Mouse (Mus musculus) liver, embryonic 14.5 days (tissue): ENCODE measurements around the gene Nup107. TPM values are rescaled to one million over a fixed set of nuclear protein-coding genes. Genes with fewer than 3 reads are reported as not detected.

ENCODE experiments used
- ATAC-seq: fragments of 200-750 bp; cut with Nextera tagmentation; 2 replicates; pipeline ENCODE4 v1.8.0; 2017; ENCODE audit warnings: moderate number of reproducible peaks, mild to moderate bottlenecking, moderate library complexity; ENCODE audit not compliant: insufficient read depth
- DNase-seq, 3 experiments: peaks; one replicate each; pipeline ENCODE4 v3.0.0-alpha.2; 2012 to 2013; ENCODE audit warnings: low read depth in 3 of 3, low spot score in 3 of 3
- H3K27ac ChIP-seq: fragments of 300-500 bp; sonication (generic); 2 replicates; pipeline ENCODE4 v1.5.1; 2014; ENCODE audit warnings: moderate library complexity, mild to moderate bottlenecking, control low read depth, inconsistent platforms
- H3K27me3 ChIP-seq: fragments of 300-500 bp; sonication (generic); 2 replicates; pipeline ENCODE4 v1.6.1; 2014; ENCODE audit warnings: mild to moderate bottlenecking, low read length, moderate library complexity; ENCODE audit not compliant: control insufficient read depth, insufficient read depth
- H3K36me3 ChIP-seq: fragments of 300-500 bp; sonication (generic); replicated peaks from 2 replicates; pipeline ENCODE4 v1.6.1; 2014; ENCODE audit warnings: low read depth; ENCODE audit not compliant: control insufficient read depth, insufficient read depth
- H3K4me1 ChIP-seq, 2 experiments: fragments of 200-500 bp in 1 of 2; fragments of 300-500 bp in 1 of 2; sonication (generic) in 1 of 2; replicated peaks; 2 replicates each; pipeline ENCODE4 v1.6.1; 2012 to 2014; ENCODE audit warnings: antibody characterized with exemption in 1 of 2, inconsistent platforms in 1 of 2, low read length in 1 of 2; ENCODE audit not compliant: control insufficient read depth in 2 of 2, insufficient read depth in 2 of 2
- H3K4me2 ChIP-seq: fragments of 300-500 bp; sonication (generic); 2 replicates; pipeline ENCODE4 v1.6.1; 2014; ENCODE audit warnings: low read depth, mild to moderate bottlenecking, control low read depth, moderate library complexity
- H3K4me3 ChIP-seq, 2 experiments: fragments of 200-500 bp in 1 of 2; fragments of 300-500 bp in 1 of 2; sonication (generic) in 1 of 2; 2 replicates each; pipeline ENCODE4 v1.5.1; 2012 to 2014; ENCODE audit warnings: low read depth in 2 of 2, low read length in 2 of 2, mild to moderate bottlenecking in 2 of 2, control low read depth in 1 of 2, inconsistent platforms in 1 of 2, moderate library complexity in 1 of 2; ENCODE audit not compliant: insufficient read depth in 1 of 2
- H3K9ac ChIP-seq: fragments of 300-500 bp; sonication (generic); replicated peaks from 2 replicates; pipeline ENCODE4 v1.6.1; 2014; ENCODE audit warnings: mild to moderate bottlenecking, control low read depth, moderate library complexity
- H3K9me3 ChIP-seq: fragments of 300-500 bp; sonication (generic); 2 replicates; pipeline ENCODE4 v1.6.1; 2016; ENCODE audit warnings: low read length, mixed read lengths; ENCODE audit not compliant: control insufficient read depth
- CTCF ChIP-seq: IDR thresholded peaks from 2 replicates; pipeline ENCODE4 v1.5.1; 2016; ENCODE audit warnings: antibody characterized with exemption, low read depth, control low read depth
- EP300 ChIP-seq: IDR thresholded peaks from 2 replicates; pipeline ENCODE4 v1.6.1; 2016; ENCODE audit warnings: antibody characterized with exemption, low read depth
- WGBS: fragments of 180-500 bp; shearing (Covaris S2); extraction: QIAGEN DNeasy Blood & Tissue Kit; methylation state at CpG from one replicate; pipeline ENCODE4 v1.1.7; 2014; ENCODE audit not compliant: insufficient replicate concordance; 5-methylcytosine and 5-hydroxymethylcytosine counted together
- polyA plus RNA-seq, 2 experiments: library from polyadenylated mRNA; depleted of rRNA in 1 of 2; stranded (reverse) in 1 of 2; unstranded in 1 of 2; fragments of >200 nt; fragmentation: Nextera tagmentation in 1 of 2; extraction: Ambion mirVana in 1 of 2; gene quantifications; 2 replicates each; pipeline versions ENCODE4 v1.2.1 to v1.2.3; 2012 to 2014

The Nup107 gene
- polyA plus RNA-seq, 2 experiments = 28.8 to 45.0 TPM

- Histone ChIP-seq H3K27ac (no peak overlapping the region), H3K4me2 (no peak overlapping the region), H3K4me3 (no peak overlapping the region), H3K36me3 (peaks cover 78% of the 10 kb centered on the region), H3K9me3 (no peaks in the 10 kb centered on the region), H3K4me1 (no peaks in the 10 kb centered on the region), H3K27me3 (no peaks in the 10 kb centered on the region), H3K9ac (no peak overlapping the region)
- no peak for ATAC-seq
- WGBS = 88% methylated on average over 16 of the region's 16 CpGs
- TF ChIP-seq CTCF (no peak), EP300 (no peak)
- no peak for DNase-seq
These were observed 28.8 kb downstream of the Nup107 start for GRCm38 (mm10) chr10:117763588-117764190.

GRCm38 (mm10) chr10:117762966-117763365 lies 29.5 kb downstream of the Nup107 start:
- H3K27ac ChIP-seq = no peak overlapping the region
- no peaks in the 10 kb centered on the region for H3K27me3 ChIP-seq
- H3K4me2 ChIP-seq = no peak overlapping the region
- DNase-seq (no peak), ATAC-seq (no peak)
- TF ChIP-seq CTCF (no peak), EP300 (no peak)
- no peak overlapping the region for H3K9ac ChIP-seq
- 88% methylated on average over 12 of the region's 12 CpGs for WGBS
- peaks cover 79% of the 10 kb centered on the region for H3K36me3 ChIP-seq
- no peaks in the 10 kb centered on the region for H3K9me3 ChIP-seq
- H3K4me1 ChIP-seq = no peaks in the 10 kb centered on the region
- no peak overlapping the region for H3K4me3 ChIP-seq

DNA sequence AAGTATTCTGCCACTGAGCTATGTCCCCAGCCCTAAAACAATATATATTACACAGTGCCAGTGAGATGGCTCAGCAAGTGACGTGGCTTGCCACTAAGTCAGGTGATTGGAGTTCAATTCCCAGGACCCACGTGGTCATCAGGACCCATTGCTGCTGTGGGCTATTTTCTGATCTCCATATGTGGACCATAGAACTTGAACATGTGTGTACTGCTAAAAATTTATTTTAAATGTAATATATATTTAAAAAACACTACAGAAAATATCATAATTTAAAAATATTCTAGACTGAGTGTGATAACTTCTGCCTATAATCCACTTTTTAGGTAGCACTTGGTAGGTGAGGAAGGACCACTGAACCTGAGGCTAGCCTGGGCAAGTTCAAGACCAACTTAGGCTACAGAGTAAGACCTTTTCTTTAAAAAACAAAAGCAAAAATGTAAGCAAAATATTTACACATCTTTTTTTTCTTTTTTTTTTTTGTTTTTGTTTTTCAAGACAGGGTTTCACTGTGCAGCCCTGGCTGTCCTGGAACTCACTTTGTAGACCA lies 30.1 kb downstream of the Nup107 start:
- DNase-seq = no peak
- H3K9me3 ChIP-seq = no peaks in the 10 kb centered on the region
- no peak overlapping the region for H3K4me2 ChIP-seq
- WGBS = 82% methylated on average over 2 of the region's 2 CpGs
- TF ChIP-seq CTCF (no peak), EP300 (no peak)
- ATAC-seq = no peak
- H3K27me3 ChIP-seq = no peaks in the 10 kb centered on the region
- no peak overlapping the region for H3K4me3 ChIP-seq
- no peak overlapping the region for H3K27ac ChIP-seq
- H3K9ac ChIP-seq = no peak overlapping the region
- no peaks in the 10 kb centered on the region for H3K4me1 ChIP-seq
- peaks cover 80% of the 10 kb centered on the region for H3K36me3 ChIP-seq

DNA sequence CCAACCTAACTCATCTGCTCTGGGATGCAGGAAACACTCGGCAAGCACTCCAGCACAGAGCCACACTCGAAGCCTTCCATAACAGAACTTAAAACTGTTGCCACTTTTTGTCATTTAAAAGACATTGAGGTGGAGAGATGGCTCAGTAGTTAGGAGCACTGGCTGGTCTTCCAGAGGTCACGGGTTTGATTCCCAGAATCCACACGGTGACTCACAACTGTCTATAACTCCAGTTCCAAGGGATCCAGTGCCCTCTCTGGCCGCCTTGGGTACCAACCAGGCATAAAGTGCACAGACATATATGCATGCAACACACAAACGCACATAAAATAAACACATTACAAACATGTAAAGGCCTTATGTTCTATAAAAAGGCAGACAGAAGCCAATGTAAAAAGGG lies 31.0 kb downstream of the Nup107 start:
- Histone ChIP-seq H3K27ac (no peak overlapping the region), H3K4me1 (no peaks in the 10 kb centered on the region), H3K4me2 (no peak overlapping the region), H3K9ac (no peak overlapping the region), H3K27me3 (no peaks in the 10 kb centered on the region), H3K9me3 (no peaks in the 10 kb centered on the region), H3K4me3 (no peak overlapping the region), H3K36me3 (peaks cover 85% of the 10 kb centered on the region)
- ATAC-seq (no peak), DNase-seq (no peak)
- 79% methylated on average over 6 of the region's 6 CpGs for WGBS
- no peak for TF ChIP-seq EP300
- TF ChIP-seq CTCF = no peak

DNA sequence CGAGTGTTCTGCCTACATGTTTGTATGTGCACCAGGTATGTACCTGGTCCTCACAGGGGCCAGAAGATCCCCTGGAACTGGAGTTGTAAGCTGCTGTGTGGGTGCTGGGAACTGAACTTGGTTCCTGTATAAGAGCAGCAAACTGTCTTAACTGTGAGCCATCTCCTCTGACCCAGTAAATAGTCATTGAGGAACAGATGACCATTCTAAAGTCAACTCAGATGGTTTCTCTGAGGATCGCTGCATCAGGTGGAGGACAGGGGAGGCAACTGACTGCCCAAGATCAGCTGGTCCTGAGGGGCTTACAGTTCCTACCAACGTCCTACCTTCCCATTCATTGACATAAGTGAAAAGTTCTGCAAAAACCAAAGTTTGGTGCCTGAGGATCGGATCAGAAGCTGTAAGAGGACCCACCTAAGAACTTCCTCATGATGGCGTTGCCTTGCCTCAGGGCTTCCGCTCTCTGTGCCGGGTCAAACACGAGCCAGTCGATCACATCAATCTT lies 31.6 kb downstream of the Nup107 start:
- peaks cover 83% of the 10 kb centered on the region for H3K36me3 ChIP-seq
- DNase-seq (no peak), ATAC-seq (no peak)
- 87% methylated on average over 9 of the region's 9 CpGs for WGBS
- H3K4me2 ChIP-seq = no peak overlapping the region
- no peak overlapping the region for H3K9ac ChIP-seq
- H3K9me3 ChIP-seq = no peaks in the 10 kb centered on the region
- H3K4me3 ChIP-seq = no peak overlapping the region
- H3K27me3 ChIP-seq = no peaks in the 10 kb centered on the region
- H3K27ac ChIP-seq = no peak overlapping the region
- H3K4me1 ChIP-seq = no peaks in the 10 kb centered on the region
- TF ChIP-seq EP300 (no peak), CTCF (no peak)
